Mouse (Mus musculus): ENCODE measurements around the gene Il1rl1. TPM values are rescaled to one million over a fixed set of nuclear protein-coding genes. Genes with fewer than 3 reads are reported as not detected.
A peak's percentile ranks its signal among the peaks of the same experiment; 100 is the strongest.

Gene Il1rl1
- polyA plus RNA-seq, 1 experiment = 1.9 TPM

GRCm38 (mm10) chr1:40435936-40436335 is 6.6 kb downstream of the Il1rl1 start:
- 86% methylated on average over 3 of the region's 3 CpGs for WGBS
- Histone ChIP-seq H3K27ac (ENCODE audit: insufficient read depth, low read depth, low read length) (no peak overlapping the region), H3K36me3 (ENCODE audit: control insufficient read depth, insufficient read depth, low read length) (no peaks in the 10 kb centered on the region), H3K4me1 (ENCODE audit: control insufficient read depth, insufficient read depth, insufficient read length, low read length) (no peaks in the 10 kb centered on the region), H3K4me3 (ENCODE audit: low read depth, low read length) (no peak overlapping the region), H3K27me3 (ENCODE audit: control insufficient read depth, insufficient read depth, low read length) (no peaks in the 10 kb centered on the region)
- TF ChIP-seq POLR2A (IDR thresholded peaks at IDR 0.05; ENCODE audit: low read depth, low read length) = no peak
- TF ChIP-seq CTCF (IDR thresholded peaks at IDR 0.05; ENCODE audit: extremely low read depth, insufficient read length, insufficient replicate concordance, low read depth, low read length) = no peak

- H3K4me3 ChIP-seq (ENCODE audit: low read depth, low read length) = no peak overlapping the region
- no peaks in the 10 kb centered on the region for H3K4me1 ChIP-seq (ENCODE audit: control insufficient read depth, insufficient read depth, insufficient read length, low read length)
- no peaks in the 10 kb centered on the region for H3K36me3 ChIP-seq (ENCODE audit: control insufficient read depth, insufficient read depth, low read length)
- TF ChIP-seq POLR2A (IDR thresholded peaks at IDR 0.05; ENCODE audit: low read depth, low read length) (no peak), CTCF (IDR thresholded peaks at IDR 0.05; ENCODE audit: extremely low read depth, insufficient read length, insufficient replicate concordance, low read depth, low read length) (no peak)
- H3K27me3 ChIP-seq (ENCODE audit: control insufficient read depth, insufficient read depth, low read length) = no peaks in the 10 kb centered on the region
- 88% methylated on average over 2 of the region's 2 CpGs for WGBS
- no peak overlapping the region for H3K27ac ChIP-seq (ENCODE audit: insufficient read depth, low read depth, low read length)
Observed at GRCm38 (mm10) chr1:40437340-40437739, 8.0 kb downstream of the Il1rl1 start.

- Histone ChIP-seq H3K4me1 (ENCODE audit: control insufficient read depth, insufficient read depth, insufficient read length, low read length) (no peaks in the 10 kb centered on the region), H3K4me3 (ENCODE audit: low read depth, low read length) (no peak overlapping the region), H3K27me3 (ENCODE audit: control insufficient read depth, insufficient read depth, low read length) (no peaks in the 10 kb centered on the region), H3K36me3 (ENCODE audit: control insufficient read depth, insufficient read depth, low read length) (no peaks in the 10 kb centered on the region), H3K27ac (ENCODE audit: insufficient read depth, low read depth, low read length) (no peak overlapping the region)
- no peak for TF ChIP-seq POLR2A (IDR thresholded peaks at IDR 0.05; ENCODE audit: low read depth, low read length)
- TF ChIP-seq CTCF (IDR thresholded peaks at IDR 0.05; ENCODE audit: extremely low read depth, insufficient read length, insufficient replicate concordance, low read depth, low read length) = no peak
- WGBS = 70% methylated on average over 8 of the region's 8 CpGs
Observed at GRCm38 (mm10) chr1:40439504-40439903, 10.1 kb downstream of the Il1rl1 start.

- WGBS = 65% methylated on average over 3 of the region's 3 CpGs
- Histone ChIP-seq H3K36me3 (ENCODE audit: control insufficient read depth, insufficient read depth, low read length) (no peaks in the 10 kb centered on the region), H3K4me3 (ENCODE audit: low read depth, low read length) (no peak overlapping the region), H3K4me1 (ENCODE audit: control insufficient read depth, insufficient read depth, insufficient read length, low read length) (no peaks in the 10 kb centered on the region), H3K27ac (ENCODE audit: insufficient read depth, low read depth, low read length) (no peak overlapping the region), H3K27me3 (ENCODE audit: control insufficient read depth, insufficient read depth, low read length) (no peaks in the 10 kb centered on the region)
- TF ChIP-seq POLR2A (IDR thresholded peaks at IDR 0.05; ENCODE audit: low read depth, low read length) (no peak), CTCF (IDR thresholded peaks at IDR 0.05; ENCODE audit: extremely low read depth, insufficient read length, insufficient replicate concordance, low read depth, low read length) (no peak)
Observed at GRCm38 (mm10) chr1:40444800-40445199, 15.4 kb downstream of the Il1rl1 start.

GRCm38 (mm10) chr1:40465477-40466430 is 36.4 kb downstream of the Il1rl1 start, which contains the start of gene Il18r1:
TSS of gene Il18r1 (plus strand) at chr1:40465552.
- peak within 1 kb of the TSS; percentile 41 for H3K4me3 ChIP-seq (ENCODE audit: low read depth, low read length)

GRCm38 (mm10) chr1:40467306-40467705 is 37.9 kb downstream of the Il1rl1 start:
- Histone ChIP-seq H3K4me1 (ENCODE audit: control insufficient read depth, insufficient read depth, insufficient read length, low read length) (peaks cover 3% of the 10 kb centered on the region; the same call in 1 of the 2 replicates), H3K27ac (ENCODE audit: insufficient read depth, low read depth, low read length) (no peak overlapping the region), H3K27me3 (ENCODE audit: control insufficient read depth, insufficient read depth, low read length) (no peaks in the 10 kb centered on the region), H3K36me3 (ENCODE audit: control insufficient read depth, insufficient read depth, low read length) (no peaks in the 10 kb centered on the region), H3K4me3 (ENCODE audit: low read depth, low read length) (no peak overlapping the region)
- 88% methylated on average over 4 of the region's 4 CpGs for WGBS
- no peak for TF ChIP-seq POLR2A (IDR thresholded peaks at IDR 0.05; ENCODE audit: low read depth, low read length)

More at GRCm38 (mm10) chr1:40465477-40466430, 36.4 kb downstream of the Il1rl1 start, which contains the start of gene Il18r1:
- 28% methylated on average over 20 of the region's 20 CpGs for WGBS
- Histone ChIP-seq H3K27ac (ENCODE audit: insufficient read depth, low read depth, low read length) (no peak within 1 kb of the TSS), H3K36me3 (ENCODE audit: control insufficient read depth, insufficient read depth, low read length) (no peaks in the 10 kb centered on the region), H3K4me1 (ENCODE audit: control insufficient read depth, insufficient read depth, insufficient read length, low read length) (peaks cover 3% of the 10 kb centered on the region; the same call in 1 of the 2 replicates), H3K27me3 (ENCODE audit: control insufficient read depth, insufficient read depth, low read length) (no peaks in the 10 kb centered on the region)
- TF ChIP-seq POLR2A (IDR thresholded peaks at IDR 0.05; ENCODE audit: low read depth, low read length) (no peak), CTCF (IDR thresholded peaks at IDR 0.05; ENCODE audit: extremely low read depth, insufficient read length, insufficient replicate concordance, low read depth, low read length) (no peak)

GRCm38 (mm10) chr1:40468805-40469204 is 39.4 kb downstream of the Il1rl1 start:
- 65% methylated on average over 2 of the region's 2 CpGs for WGBS

More at GRCm38 (mm10) chr1:40468805-40469204, 39.4 kb downstream of the Il1rl1 start:
- Histone ChIP-seq H3K27me3 (ENCODE audit: control insufficient read depth, insufficient read depth, low read length) (no peaks in the 10 kb centered on the region), H3K36me3 (ENCODE audit: control insufficient read depth, insufficient read depth, low read length) (no peaks in the 10 kb centered on the region), H3K4me1 (ENCODE audit: control insufficient read depth, insufficient read depth, insufficient read length, low read length) (peaks cover 3% of the 10 kb centered on the region; the same call in 1 of the 2 replicates), H3K4me3 (ENCODE audit: low read depth, low read length) (no peak overlapping the region), H3K27ac (ENCODE audit: insufficient read depth, low read depth, low read length) (no peak overlapping the region)
- no peak for TF ChIP-seq POLR2A (IDR thresholded peaks at IDR 0.05; ENCODE audit: low read depth, low read length)
- TF ChIP-seq CTCF (IDR thresholded peaks at IDR 0.05; ENCODE audit: extremely low read depth, insufficient read length, insufficient replicate concordance, low read depth, low read length) = no peak
